ENCODE assay signal across 8 mouse cellular contexts in the genomic region with DNA sequence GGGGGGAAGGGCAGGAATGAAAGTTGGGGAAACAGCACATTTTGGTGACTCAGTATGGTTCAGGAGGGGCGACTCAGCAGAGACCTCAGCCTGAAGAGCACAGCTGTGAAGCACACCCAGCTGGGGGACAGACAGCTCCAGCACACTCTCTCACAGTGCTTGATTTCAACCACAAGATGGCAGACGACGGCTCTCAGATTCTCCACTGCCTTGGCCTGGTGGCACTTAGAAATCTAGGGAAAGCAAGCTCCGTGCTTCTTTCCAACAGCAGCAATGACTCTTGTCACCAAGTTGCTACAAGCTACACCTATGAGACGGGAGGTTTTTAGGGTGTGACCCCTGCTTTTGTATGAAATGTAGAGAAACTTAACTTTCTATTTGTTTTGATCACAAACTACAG.
A peak's percentile ranks its signal among the peaks of the same experiment; 100 is the strongest.
DNase-seq lines count a peak whose midpoint lies in the region; ATAC-seq lines count a peak whose summit lies in the region.

No protein-coding gene starts in this region.

- H3K9me3 ChIP-seq in hindbrain, embryonic 14.5 days (ENCODE audit: control insufficient read depth, low read length): no peaks in the 10 kb centered on the region

- no peak overlapping the region for H3K9ac ChIP-seq in hindbrain, embryonic 14.5 days

- peak; percentile 80 for DNase-seq in ZHBTc4 (ENCODE audit: low read depth, low spot score)
- peak; percentile 77 for DNase-seq in cerebellum, postnatal 14 days
- DNase-seq in frontal cortex, postnatal 25 days (ENCODE audit: low spot score in 2 of 2): peak; percentile 48 to 71
- peak; percentile 83 for DNase-seq in hindbrain, embryonic 14.5 days (ENCODE audit: low spot score)
- peak; percentile 57 to 79 for DNase-seq in layer of hippocampus, postnatal 14 days (ENCODE audit: low spot score in 2 of 2)
- peak; percentile 73 for DNase-seq in lung, postnatal 14 days
- DNase-seq in retina, postnatal 1 day: peak; percentile 84
- DNase-seq in yolk sac, embryonic 10.5 days (ENCODE audit: low spot score): peak; percentile 36

- no peak overlapping the region for H3K4me2 ChIP-seq in hindbrain, embryonic 14.5 days (replicated peaks)

- no peaks in the 10 kb centered on the region for H3K27me3 ChIP-seq in hindbrain, embryonic 14.5 days (ENCODE audit: control insufficient read depth, insufficient read depth, low read length)

- WGBS in hindbrain, embryonic 14.5 days: 6% methylated on average over 5 of the region's 5 CpGs

- no peaks in the 10 kb centered on the region for H3K36me3 ChIP-seq in hindbrain, embryonic 14.5 days (replicated peaks; ENCODE audit: control insufficient read depth, insufficient read depth)

- H3K4me3 ChIP-seq in hindbrain, embryonic 14.5 days (replicated peaks; ENCODE audit: low read length): no peak overlapping the region

- H3K4me1 ChIP-seq in hindbrain, embryonic 14.5 days (replicated peaks; ENCODE audit: control insufficient read depth, insufficient read depth, low read length): no peaks in the 10 kb centered on the region

- peak; percentile 91 for ATAC-seq in hindbrain, embryonic 14.5 days (ENCODE audit: low FRiP score)

- H3K27ac ChIP-seq in hindbrain, embryonic 14.5 days: no peak overlapping the region
